Mouse (Mus musculus): Measurements from ENCODE around the gene Sorbs1. TPM values are rescaled to one million over a fixed set of nuclear protein-coding genes. Genes with fewer than 3 reads are reported as not detected.

Sorbs1 gene
- total RNA-seq, 2 experiments from 2014 or later = 131 to 189 TPM

- DNase-seq = no peak
- intact Hi-C loops (cut with DNase I) = no loop called here
These were observed 265.1 kb downstream of the Sorbs1 start for GRCm38 (mm10) chr19:40248476-40248875.

GRCm38 (mm10) chr19:40247268-40247666 lies 266.3 kb downstream of the Sorbs1 start:
- intact Hi-C loops (cut with DNase I) = no loop called here
- DNase-seq = no peak

GRCm38 (mm10) chr19:40246646-40247267 lies 266.8 kb downstream of the Sorbs1 start:
- no peak for DNase-seq

More at GRCm38 (mm10) chr19:40246646-40247267, 266.8 kb downstream of the Sorbs1 start:
- intact Hi-C loops (cut with DNase I) = no loop called here

Other genes with a start within 250 kb of the Sorbs1 start
- gene Pdlim1, start 241.9 kb downstream of the Sorbs1 start, total RNA-seq (2021) = 100 to 1,000 TPM in 1 of 2 experiments, 10 to 100 TPM in 1; 83.7 to 139 TPM
- gene Aldh18a1, start 74.7 kb upstream of the Sorbs1 start, total RNA-seq (2021) = 1 to 10 TPM; 3.8 to 5.0 TPM
- 1 to 10 TPM; 1.7 to 2.3 TPM for gene Tctn3, start 98.5 kb upstream of the Sorbs1 start, total RNA-seq (2021)
- 10 to 100 TPM in 1 of 2 experiments, 1 to 10 TPM in 1; 8.9 to 12.9 TPM for gene Entpd1, start 98.6 kb upstream of the Sorbs1 start, total RNA-seq (2021)
- not detected for gene Cc2d2b, start 235.0 kb upstream of the Sorbs1 start, total RNA-seq (2021)

All from gastrocnemius, postnatal 36 days (tissue).